Mouse (Mus musculus) testis, postnatal 10 days (tissue): Measurements from ENCODE around the gene Me1.

Source experiments
- DNase-seq: peaks from one replicate; pipeline ENCODE4 v3.0.0; 2021; ENCODE audit warnings: low spot score

Me1 gene

GRCm38 (mm10) chr9:86695818-86696261 is at the start of gene Me1:
Me1 (minus strand) TSS chr9:86695953.
- DNase-seq = peak; percentile 79

- DNase-seq = no peak
Measured at GRCm38 (mm10) chr9:86744041-86744440, 48.3 kb upstream of the Me1 start.

GRCm38 (mm10) chr9:86742959-86743911 is 47.5 kb upstream of the Me1 start, which contains the start of gene Prss35:
Prss35 (plus strand) TSS chr9:86743649.
- DNase-seq = peak; percentile 80

- DNase-seq = no peak
Measured at GRCm38 (mm10) chr9:86739971-86740370, 44.2 kb upstream of the Me1 start.

DNA sequence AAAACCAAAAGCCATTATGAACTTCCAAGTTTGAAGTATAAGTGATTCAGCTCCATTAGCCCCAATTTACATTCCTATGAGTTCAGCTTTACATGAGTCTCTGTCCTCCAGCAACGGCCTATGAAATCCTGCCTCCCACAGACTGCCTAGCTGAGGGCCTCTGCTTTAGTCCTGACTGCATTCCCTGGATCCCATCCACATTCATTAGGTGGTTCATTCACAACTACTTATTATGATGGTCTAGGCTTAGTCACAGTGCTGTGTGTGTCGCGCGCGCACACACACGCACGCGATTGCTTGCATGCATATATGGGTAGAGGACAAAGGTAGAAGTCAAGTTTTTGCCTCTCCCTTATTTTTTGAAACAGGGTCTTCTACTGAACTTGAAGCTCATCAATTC is 43.0 kb upstream of the Me1 start:
- no peak for DNase-seq

- DNase-seq = no peak
Measured at GRCm38 (mm10) chr9:86738067-86738466, 42.3 kb upstream of the Me1 start.

DNA sequence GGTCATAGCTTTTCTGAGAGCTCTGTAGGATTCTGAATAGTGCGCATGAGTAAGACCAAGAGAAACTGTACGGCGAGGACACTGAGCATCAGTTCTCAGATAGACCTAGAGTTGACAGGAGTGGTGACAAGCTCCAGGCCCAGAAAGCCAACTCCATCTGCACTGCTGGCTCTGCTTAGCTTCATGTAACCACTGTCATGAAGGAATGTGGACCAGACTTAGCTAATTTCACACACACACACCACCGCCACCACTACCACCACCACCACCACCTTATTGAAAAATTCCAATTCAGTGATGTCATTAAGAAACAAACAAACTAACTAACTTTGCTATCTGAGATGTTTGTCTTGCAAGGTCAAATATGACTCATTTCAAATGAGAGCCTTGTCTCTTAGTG is 41.2 kb upstream of the Me1 start:
- no peak for DNase-seq

DNA sequence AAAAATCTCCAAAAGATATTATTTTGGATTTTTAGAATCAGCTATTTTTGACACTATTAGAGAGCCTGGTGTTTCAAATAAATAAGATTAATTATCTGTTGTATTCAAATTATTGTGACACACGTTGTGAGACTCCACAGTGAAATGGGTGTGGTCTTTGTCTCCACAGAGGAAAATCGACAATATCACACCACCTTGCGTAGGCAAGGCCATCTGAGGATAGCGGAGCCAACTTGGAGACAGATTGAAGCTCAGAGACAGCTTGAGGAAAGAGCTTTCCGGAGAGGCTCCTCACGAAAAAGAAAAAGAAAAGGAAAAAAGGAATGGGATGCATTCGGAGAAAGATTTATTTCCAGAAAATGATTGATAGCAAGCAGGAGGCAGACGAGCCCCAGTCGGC is 39.0 kb upstream of the Me1 start:
- no peak for DNase-seq

DNA sequence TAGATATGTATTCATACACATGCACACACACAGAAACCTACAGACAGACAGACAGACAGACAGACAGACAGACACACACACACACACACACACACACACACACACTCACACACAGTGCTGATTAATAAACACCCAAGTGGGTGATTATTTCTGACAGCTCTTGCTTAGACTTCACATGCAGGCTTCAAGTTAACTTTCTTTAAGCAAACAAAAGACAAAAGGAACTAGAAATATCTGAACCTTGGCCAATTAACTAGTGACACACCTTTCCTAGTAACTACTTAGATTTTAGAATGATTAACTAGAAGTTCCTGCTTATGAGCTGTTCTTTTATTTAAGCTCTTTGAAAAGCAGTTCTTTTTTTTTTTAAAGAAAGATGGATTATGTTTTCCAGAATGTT is 38.6 kb upstream of the Me1 start:
- DNase-seq = no peak

GRCm38 (mm10) chr9:86729811-86730210 is 34.1 kb upstream of the Me1 start:
- DNase-seq = no peak

GRCm38 (mm10) chr9:86729084-86729483 is 33.3 kb upstream of the Me1 start:
- DNase-seq = no peak

DNA sequence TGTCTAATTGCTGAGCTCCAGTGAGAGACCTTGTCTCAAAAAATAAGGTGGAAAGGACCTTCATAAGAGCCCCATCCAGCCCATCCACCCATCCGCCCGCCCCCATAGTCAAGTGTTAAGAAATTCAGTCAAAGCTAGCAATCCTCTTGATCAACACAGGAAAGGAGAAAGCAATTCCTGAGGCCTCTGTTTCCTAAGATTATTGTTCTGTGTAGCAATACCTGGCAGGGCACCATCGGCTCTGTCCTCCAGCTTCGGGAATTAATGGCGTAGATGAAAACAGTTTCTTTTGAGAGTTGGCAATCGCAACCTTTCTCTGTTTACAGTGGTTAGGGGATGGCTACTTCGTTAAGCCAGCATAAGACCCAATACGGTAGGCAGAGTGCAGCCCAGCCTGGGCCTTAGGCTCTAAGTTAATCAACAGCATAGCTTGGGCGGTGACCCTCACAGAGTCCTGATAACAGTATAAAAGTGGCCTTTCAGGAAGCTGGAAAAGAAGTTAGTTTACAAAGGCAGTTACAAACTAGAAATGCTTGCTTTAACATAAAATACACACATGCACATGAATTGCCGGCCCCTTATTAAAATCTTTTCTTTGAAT is 32.6 kb upstream of the Me1 start:
- DNase-seq = no peak

GRCm38 (mm10) chr9:86726381-86726720 is 30.6 kb upstream of the Me1 start:
- DNase-seq = no peak

DNA sequence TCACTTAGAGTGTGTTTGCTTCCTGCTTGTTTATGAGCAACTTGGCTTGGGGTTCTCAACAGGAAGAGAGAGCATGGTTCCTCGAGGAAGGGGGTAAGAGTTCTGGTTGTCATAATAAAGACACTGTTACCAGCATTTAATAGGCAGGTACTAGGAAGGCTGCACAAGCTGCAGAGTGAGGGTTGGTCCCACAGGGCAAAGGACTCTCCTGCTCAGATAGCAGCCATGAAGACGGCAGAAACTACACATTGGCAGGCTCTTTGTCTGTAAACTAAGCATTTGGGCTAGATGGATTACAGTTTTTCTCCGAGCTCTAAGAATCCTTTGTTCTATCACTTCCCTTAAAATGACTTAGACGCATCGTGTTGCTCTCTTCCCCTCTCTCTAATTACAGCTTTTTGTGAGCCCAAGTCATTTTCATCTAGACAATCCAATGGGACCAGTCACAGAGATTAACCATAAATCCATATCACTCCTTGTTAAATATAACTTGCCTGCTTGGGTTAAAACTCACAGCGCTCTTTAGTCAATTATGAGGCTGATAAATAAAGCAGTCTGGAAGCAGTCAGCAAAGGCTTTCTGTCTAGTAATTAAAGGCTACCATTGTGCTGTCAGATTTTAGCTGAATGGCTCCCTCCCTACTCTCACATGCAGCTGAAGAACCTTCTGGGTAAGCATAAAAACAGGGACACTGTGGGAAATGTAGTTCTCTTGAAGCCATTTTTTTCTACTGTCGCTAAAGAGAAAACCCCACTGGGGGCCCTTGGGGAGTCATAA is 30.0 kb upstream of the Me1 start:
- no peak for DNase-seq

GRCm38 (mm10) chr9:86725066-86725465 is 29.3 kb upstream of the Me1 start:
- DNase-seq = no peak

GRCm38 (mm10) chr9:86720794-86721193 is 25.0 kb upstream of the Me1 start:
- DNase-seq = no peak

- no peak for DNase-seq
Measured at GRCm38 (mm10) chr9:86720227-86720626, 24.5 kb upstream of the Me1 start.

GRCm38 (mm10) chr9:86717119-86717518 is 21.4 kb upstream of the Me1 start:
- DNase-seq = peak; percentile 53

- no peak for DNase-seq
Measured at GRCm38 (mm10) chr9:86716540-86716939, 20.8 kb upstream of the Me1 start.

GRCm38 (mm10) chr9:86714089-86714488 is 18.3 kb upstream of the Me1 start:
- no peak for DNase-seq

- no peak for DNase-seq
Measured at GRCm38 (mm10) chr9:86712648-86713047, 16.9 kb upstream of the Me1 start.

DNA sequence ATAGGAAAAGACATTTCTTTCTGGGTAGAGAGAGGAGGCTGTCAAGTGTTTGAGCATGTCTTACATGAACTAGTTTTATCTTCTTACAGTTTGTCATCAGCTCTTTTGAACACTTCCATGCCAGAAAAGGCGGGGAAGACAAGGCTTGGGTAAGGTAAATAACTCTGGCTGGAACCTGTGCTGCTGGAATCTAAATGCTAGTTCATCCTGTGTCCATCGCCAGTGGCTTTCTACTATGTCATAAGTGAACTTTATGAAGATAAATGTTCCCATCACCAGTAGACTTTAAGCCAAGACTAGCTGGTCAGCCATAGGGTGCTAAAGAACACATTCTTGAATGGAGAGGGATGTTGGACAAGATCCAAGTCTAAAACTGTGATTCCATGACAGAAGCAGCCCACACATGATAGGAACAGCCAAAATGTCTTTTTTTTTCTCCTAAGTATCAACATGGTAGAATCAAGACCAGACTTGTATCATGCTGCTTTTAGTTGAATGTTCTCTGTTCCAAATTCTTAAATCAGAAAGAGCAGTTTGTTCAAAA is 14.4 kb upstream of the Me1 start:
- no peak for DNase-seq
